Mouse (Mus musculus) cortical plate, adult 2 months (tissue): ENCODE measurements around the gene Sgo1. TPM values are rescaled to one million over a fixed set of nuclear protein-coding genes. Genes with fewer than 3 reads are reported as not detected.
"Not testable (repeated sequence)": the region's sequence is repeated elsewhere in the genome, so short reads cannot be mapped to it uniquely, and the experiment has no call there.

ENCODE experiments used
- H3K27ac ChIP-seq: fragments of 200-500 bp; 2 replicates; pipeline ENCODE4 v1.5.1; 2012; ENCODE audit warnings: low read length, control low read depth, inconsistent platforms; ENCODE audit not compliant: insufficient read depth
- H3K4me1 ChIP-seq: fragments of 200-500 bp; 2 replicates; pipeline ENCODE4 v1.6.1; 2011; ENCODE audit warnings: low read length; ENCODE audit not compliant: control insufficient read depth, insufficient read depth
- H3K4me3 ChIP-seq: fragments of 200-500 bp; 2 replicates; pipeline ENCODE4 v1.5.1; 2011; ENCODE audit warnings: mild to moderate bottlenecking, low read length, control low read depth; ENCODE audit not compliant: insufficient read depth
- CTCF ChIP-seq: fragments of 200-500 bp; IDR thresholded peaks from 2 replicates; pipeline ENCODE4 v1.5.1; 2011; ENCODE audit warnings: mild to moderate bottlenecking, control low read depth, low read length; ENCODE audit not compliant: insufficient read depth; ENCODE audit errors: extremely low read depth
- POLR2A ChIP-seq: fragments of 200-500 bp; IDR thresholded peaks from 2 replicates; pipeline ENCODE4 v1.6.1; 2011; ENCODE audit warnings: mild to moderate bottlenecking, low read length, control low read depth; ENCODE audit not compliant: insufficient read depth; ENCODE audit errors: extremely low read depth
- polyA plus RNA-seq: library from polyadenylated mRNA; depleted of rRNA; stranded (reverse); fragments of >200 nt; gene quantifications from 2 replicates; pipeline ENCODE4 v1.2.3, GENCODE M21; 2012

The Sgo1 gene
- polyA plus RNA-seq, 1 experiment: 0.21 TPM

DNA sequence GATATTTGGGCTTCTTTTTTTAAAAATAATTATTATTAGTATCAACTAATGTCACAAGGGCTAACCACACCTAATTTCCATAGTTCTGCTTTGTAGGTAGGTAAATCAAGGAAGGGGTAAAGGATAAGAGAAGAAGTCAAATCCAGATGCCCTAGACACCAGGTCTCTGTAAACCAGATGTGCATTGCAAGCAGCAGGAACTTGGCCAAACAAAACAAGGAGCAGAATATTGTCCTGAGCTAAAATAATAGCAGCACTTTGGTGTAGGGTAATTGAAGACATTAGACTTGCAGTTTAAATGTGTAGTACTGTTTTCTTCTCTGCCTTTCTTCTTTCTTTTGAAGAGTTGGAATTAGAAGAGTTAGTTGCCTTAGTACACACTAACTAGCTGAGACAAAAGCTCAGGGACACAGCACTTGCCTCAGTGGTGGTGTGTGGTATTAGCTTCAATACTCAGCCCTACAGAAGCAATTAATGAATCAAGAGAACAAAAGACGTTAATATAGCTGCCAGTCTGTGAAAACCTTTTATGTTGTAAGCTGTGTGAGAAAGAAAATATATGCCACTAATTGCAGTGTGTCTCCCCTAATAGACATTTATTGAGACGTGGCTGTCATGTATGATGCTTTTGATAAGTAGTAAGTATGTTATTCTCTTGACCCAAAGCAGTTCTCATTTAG is 24.3 kb downstream of the Sgo1 start:
- H3K4me3 ChIP-seq: no peak overlapping the region
- TF ChIP-seq POLR2A (no peak), CTCF (no peak)
- H3K4me1 ChIP-seq: no peaks in the 10 kb centered on the region
- no peak overlapping the region for H3K27ac ChIP-seq

DNA sequence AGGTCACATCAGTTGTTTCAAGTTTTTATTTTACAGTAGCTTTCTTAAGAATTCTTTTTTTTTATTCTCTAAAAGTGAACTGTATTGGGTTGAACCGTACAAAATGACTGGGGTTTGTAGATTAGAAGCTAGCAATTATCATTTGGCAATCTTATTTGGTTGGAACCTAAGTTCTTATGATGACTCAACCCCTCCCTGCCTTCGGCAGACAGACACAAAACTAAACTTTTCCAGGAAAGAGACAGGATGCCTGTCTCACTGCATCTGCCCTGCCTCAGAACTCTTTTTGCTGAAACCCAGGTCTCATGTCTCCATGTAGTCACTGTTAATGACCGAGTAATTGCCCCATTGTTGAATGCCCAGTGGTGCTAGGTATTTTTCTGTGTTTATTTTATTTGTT is 24.9 kb downstream of the Sgo1 start:
- no peak overlapping the region for H3K27ac ChIP-seq
- TF ChIP-seq POLR2A: no peak
- TF ChIP-seq CTCF: no peak
- H3K4me1 ChIP-seq: no peaks in the 10 kb centered on the region
- H3K4me3 ChIP-seq: no peak overlapping the region

DNA sequence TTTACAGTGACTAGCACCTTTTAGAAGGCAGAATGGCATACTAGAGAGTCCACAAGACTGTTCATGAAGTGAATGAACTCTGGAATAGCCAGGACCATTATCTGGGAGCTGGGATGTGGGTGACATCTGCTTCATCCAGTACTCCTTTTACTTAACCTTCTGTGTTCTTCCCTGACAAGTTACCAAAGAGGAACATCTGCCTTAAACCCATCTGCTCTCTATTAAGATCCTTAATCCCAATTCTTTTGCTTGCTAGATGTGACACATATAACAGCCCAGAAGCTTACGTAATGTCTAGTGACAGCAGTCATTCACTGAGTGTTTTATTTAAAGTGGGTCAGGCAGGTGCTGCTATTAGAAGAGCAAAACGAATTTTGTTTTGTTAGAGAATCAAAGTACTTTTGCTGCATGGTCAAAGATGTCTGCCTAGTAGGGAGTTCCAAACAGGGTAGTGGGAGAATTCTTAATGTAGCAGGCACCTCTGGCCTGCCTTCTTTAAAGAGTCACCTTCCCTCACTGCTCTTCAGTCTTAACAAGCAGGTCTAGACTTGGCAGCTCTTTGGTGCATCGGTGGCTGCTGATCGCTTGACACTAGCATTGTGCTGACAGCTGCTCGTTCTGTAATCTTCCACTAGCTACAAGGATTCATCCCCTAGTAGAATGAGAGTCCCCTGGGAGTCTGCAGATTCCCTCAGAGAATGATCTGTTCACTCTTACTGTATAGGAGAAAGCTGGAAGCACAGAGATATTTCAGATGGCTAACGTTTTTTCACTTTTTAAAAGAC is 27.9 kb downstream of the Sgo1 start:
- Histone ChIP-seq H3K27ac (no peak overlapping the region), H3K4me1 (no peaks in the 10 kb centered on the region), H3K4me3 (no peak overlapping the region)
- TF ChIP-seq POLR2A (no peak), CTCF (no peak)

GRCm38 (mm10) chr17:53659738-53660137 is 29.4 kb downstream of the Sgo1 start:
- Histone ChIP-seq H3K4me1 (no peaks in the 10 kb centered on the region), H3K4me3 (no peak overlapping the region), H3K27ac (no peak overlapping the region)
- TF ChIP-seq CTCF (no peak), POLR2A (no peak)

DNA sequence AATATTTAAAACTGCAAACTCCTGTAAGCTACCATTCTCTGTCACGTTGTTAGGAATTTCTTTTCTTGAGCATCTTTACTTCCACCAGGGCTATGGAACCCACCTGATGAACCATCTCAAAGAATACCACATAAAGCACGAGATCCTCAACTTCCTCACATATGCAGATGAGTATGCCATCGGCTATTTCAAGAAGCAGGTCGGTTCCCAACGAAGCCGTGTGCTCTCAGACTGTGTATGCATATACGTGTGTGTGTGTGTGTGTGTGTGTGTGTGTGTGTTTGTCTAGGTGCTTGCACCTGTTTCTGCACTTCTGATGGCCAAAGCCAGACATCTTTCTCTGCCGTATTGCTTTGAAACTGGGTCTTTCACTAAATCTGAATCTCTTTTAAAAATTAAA is 29.9 kb downstream of the Sgo1 start:
- H3K4me3 ChIP-seq: no peak overlapping the region
- H3K4me1 ChIP-seq: no peaks in the 10 kb centered on the region
- TF ChIP-seq CTCF (no peak), POLR2A (no peak)
- H3K27ac ChIP-seq: no peak overlapping the region

- H3K4me3 ChIP-seq: no peak overlapping the region
- no peak overlapping the region for H3K27ac ChIP-seq
- TF ChIP-seq CTCF (no peak), POLR2A (no peak)
- H3K4me1 ChIP-seq: no peaks in the 10 kb centered on the region
Measured at GRCm38 (mm10) chr17:53658668-53659067, 30.5 kb downstream of the Sgo1 start.

DNA sequence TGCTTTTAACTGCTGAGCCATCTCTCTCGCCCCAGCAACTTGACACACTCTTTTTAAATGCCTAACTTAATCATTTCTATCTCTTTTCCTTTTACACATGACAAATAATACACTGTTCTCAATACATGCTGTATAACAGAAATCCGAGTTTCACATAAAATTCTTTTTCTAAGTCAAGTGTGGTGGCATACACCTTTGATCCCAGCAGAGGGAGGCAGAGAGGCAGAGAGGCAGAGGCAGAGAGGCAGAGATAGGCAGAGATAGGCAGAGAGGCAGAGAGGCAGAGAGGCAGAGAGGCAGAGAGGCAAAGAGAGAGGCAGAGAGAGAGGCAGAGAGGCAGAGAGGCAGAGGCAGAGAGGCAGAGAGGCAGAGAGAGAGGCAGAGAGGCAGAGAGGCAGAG is 31.7 kb downstream of the Sgo1 start:
- not testable (repeated sequence) for H3K27ac ChIP-seq, H3K4me3 ChIP-seq, H3K4me1 ChIP-seq
- TF ChIP-seq CTCF: peak; percentile 49

GRCm38 (mm10) chr17:53656369-53656860 is 32.7 kb downstream of the Sgo1 start:
- H3K4me1 ChIP-seq: no peaks in the 10 kb centered on the region
- TF ChIP-seq CTCF (no peak), POLR2A (no peak)
- no peak overlapping the region for H3K4me3 ChIP-seq
- no peak overlapping the region for H3K27ac ChIP-seq

DNA sequence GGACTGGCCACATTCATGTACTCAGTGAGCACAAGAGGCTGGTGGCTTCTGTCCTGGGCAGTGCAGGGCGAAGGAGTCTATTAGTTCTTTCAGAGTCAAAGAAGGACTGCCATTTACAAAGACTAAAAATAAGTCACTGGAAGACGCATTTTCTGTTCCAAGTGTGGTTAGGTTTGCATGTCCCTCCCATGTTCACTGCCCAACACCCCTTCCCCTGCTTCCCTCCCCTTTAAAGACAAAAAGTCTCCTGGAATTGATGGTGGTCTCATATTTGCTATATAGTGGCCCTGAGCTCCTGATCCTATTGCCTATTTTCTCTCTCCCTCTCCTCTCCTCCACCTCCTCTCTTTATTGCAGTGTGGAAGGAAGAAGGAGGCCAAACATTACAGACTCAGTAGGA is 33.2 kb downstream of the Sgo1 start:
- TF ChIP-seq CTCF (no peak), POLR2A (no peak)
- H3K4me3 ChIP-seq: no peak overlapping the region
- H3K4me1 ChIP-seq: no peaks in the 10 kb centered on the region
- H3K27ac ChIP-seq: no peak overlapping the region

- Histone ChIP-seq H3K27ac (no peak overlapping the region), H3K4me1 (no peaks in the 10 kb centered on the region), H3K4me3 (no peak overlapping the region)
- no peak for TF ChIP-seq CTCF
- no peak for TF ChIP-seq POLR2A
Measured at GRCm38 (mm10) chr17:53655081-53655480, 34.1 kb downstream of the Sgo1 start.
